Mouse (Mus musculus) heart, embryonic 15.5 days (tissue): ENCODE measurements at regions not wholly inside any gene's neighbourhood (a gene's known extent, or its start where the extent isn't known, plus 50 kb on each side); places are given as distances from the start of the nearest gene placed in this dataset.

Experiments used
- ATAC-seq: fragments of 200-750 bp; cut with Nextera tagmentation; replicated peaks from 2 replicates; pipeline ENCODE4 v1.8.0; 2017; ENCODE audit warnings: low read depth, moderate TSS enrichment; ENCODE audit not compliant: insufficient number of reproducible peaks, insufficient read depth, low FRiP score
- H3K27ac ChIP-seq: fragments of 300-500 bp; sonication (generic); 2 replicates; pipeline ENCODE4 v1.5.1; 2015; ENCODE audit warnings: mild to moderate bottlenecking, inconsistent platforms
- H3K27me3 ChIP-seq: fragments of 300-500 bp; sonication (generic); 2 replicates; pipeline ENCODE4 v1.6.1; 2015; ENCODE audit warnings: inconsistent platforms
- H3K36me3 ChIP-seq: fragments of 300-500 bp; sonication (generic); 2 replicates; pipeline ENCODE4 v1.6.1; 2015; ENCODE audit warnings: mild to moderate bottlenecking, inconsistent platforms
- H3K4me1 ChIP-seq: fragments of 300-500 bp; sonication (generic); replicated peaks from 2 replicates; pipeline ENCODE4 v1.6.1; 2015; ENCODE audit warnings: inconsistent platforms
- H3K4me2 ChIP-seq: fragments of 300-500 bp; sonication (generic); 2 replicates; pipeline ENCODE4 v1.6.1; 2015; ENCODE audit warnings: inconsistent platforms, mild to moderate bottlenecking, moderate library complexity
- H3K4me3 ChIP-seq: fragments of 300-500 bp; sonication (generic); 2 replicates; pipeline ENCODE4 v1.5.1; 2015; ENCODE audit warnings: mild to moderate bottlenecking, inconsistent platforms
- H3K9ac ChIP-seq: fragments of 300-500 bp; sonication (generic); 2 replicates; pipeline ENCODE4 v1.6.1; 2015; ENCODE audit warnings: mild to moderate bottlenecking, inconsistent platforms
- H3K9me3 ChIP-seq: fragments of 300-500 bp; sonication (generic); replicated peaks from 2 replicates; pipeline ENCODE4 v1.6.1; 2016; ENCODE audit warnings: inconsistent platforms
- WGBS: fragments of 180-500 bp; shearing (Covaris S2); methylation state at CpG from one replicate; pipeline ENCODE4 v1.1.7; 2015; ENCODE audit warnings: mixed read lengths; 5-methylcytosine and 5-hydroxymethylcytosine counted together

DNA sequence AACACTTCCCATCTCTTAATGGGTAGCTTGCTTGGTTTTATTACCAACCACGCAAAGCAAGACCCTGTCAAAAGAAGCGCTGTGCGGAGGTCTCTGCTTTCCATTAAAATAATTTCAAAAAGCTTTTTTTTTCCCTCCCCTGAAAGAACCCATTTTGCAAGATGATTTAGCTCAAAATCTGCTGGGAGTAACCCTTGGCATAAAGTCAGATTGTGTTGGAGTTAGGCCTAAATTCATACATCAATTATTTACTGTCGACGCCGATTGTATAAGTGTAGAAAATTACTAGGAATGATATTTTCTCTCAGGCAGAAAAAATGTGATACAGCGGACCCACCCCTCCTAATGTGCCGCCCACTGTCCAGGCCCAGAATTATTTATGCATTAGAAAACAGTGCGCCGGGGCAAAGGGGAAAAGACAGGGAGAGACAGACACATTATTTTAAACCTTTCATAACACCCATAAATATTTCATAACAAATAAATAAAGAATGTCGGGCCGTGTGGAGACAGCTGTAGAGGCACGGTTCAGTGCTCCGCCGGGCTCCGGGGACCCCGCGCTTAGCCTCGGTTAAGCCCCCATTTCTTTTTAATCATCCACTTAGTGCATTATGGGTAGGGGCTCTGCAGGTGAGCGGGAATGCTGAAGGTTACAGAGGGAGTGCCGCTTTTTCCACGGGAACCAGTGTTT is 251.3 kb upstream of the Irx4 start:
- H3K9me3 ChIP-seq = no peaks in the 10 kb centered on the region
- H3K27ac ChIP-seq = no peak overlapping the region
- H3K4me2 ChIP-seq = no peak overlapping the region
- H3K9ac ChIP-seq = no peak overlapping the region
- no peaks in the 10 kb centered on the region for H3K36me3 ChIP-seq
- no peaks in the 10 kb centered on the region for H3K27me3 ChIP-seq
- no peaks in the 10 kb centered on the region for H3K4me1 ChIP-seq
- 69% methylated on average over 22 of the region's 22 CpGs for WGBS
- no peak for ATAC-seq
- no peak overlapping the region for H3K4me3 ChIP-seq

DNA sequence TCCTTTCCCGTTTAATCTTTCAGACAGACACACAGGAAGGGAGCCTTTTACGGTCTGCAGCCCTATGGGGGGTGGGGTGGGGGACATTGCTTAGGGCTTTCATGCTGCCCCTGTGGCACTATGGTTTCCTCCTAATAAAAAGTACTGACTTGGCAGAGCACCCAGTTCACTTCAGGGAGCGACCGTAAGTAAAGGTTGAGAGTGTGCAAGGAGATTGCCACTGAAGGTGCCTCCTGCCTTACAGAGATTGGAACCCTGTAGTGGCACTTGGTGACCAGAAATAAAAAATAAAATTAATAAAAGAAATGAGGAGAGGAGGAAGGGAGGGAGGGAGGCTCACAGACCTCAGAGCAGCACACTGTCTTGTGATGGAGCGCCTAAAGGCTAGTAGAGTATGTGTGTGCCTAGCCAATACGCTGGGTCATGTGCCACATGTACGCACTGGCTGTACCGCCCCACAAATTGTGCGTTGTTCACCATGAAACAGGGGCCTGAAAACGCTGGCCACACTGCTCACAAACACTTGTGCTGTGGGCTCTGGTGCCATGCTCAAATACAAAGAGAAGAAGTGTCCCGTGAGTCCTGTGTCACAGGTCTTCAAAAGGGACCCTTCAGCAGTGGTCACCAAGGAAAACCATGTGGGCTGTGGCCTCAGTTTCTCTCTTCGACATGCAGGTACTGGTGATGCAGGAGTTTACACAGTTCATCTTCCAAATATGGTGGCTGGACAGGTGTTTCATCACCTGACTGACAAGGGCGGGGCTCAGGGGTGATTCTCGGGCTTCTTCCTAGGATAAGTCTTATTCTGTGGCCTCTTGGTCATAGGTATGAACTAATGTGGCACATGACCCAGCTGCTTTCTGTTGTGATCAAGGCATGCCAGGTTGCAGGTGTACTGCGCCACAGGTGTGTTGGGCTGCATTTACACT is 250.5 kb upstream of the Irx4 start:
- Histone ChIP-seq H3K4me1 (no peaks in the 10 kb centered on the region), H3K27ac (no peak overlapping the region), H3K4me2 (no peak overlapping the region), H3K36me3 (no peaks in the 10 kb centered on the region), H3K9me3 (no peaks in the 10 kb centered on the region), H3K9ac (no peak overlapping the region), H3K4me3 (no peak overlapping the region), H3K27me3 (no peaks in the 10 kb centered on the region)
- no peak for ATAC-seq
- 79% methylated on average over 15 of the region's 15 CpGs for WGBS

GRCm38 (mm10) chr13:73019181-73019580 is 241.1 kb upstream of the Irx4 start:
- no peak for ATAC-seq
- Histone ChIP-seq H3K4me3 (no peak overlapping the region), H3K27me3 (no peaks in the 10 kb centered on the region), H3K36me3 (no peaks in the 10 kb centered on the region), H3K9me3 (no peaks in the 10 kb centered on the region), H3K9ac (no peak overlapping the region), H3K4me1 (no peaks in the 10 kb centered on the region), H3K4me2 (no peak overlapping the region), H3K27ac (no peak overlapping the region)
- 88% methylated on average over 10 of the region's 10 CpGs for WGBS

GRCm38 (mm10) chr13:73031217-73031616 is 229.1 kb upstream of the Irx4 start:
- Histone ChIP-seq H3K4me3 (no peak overlapping the region), H3K9me3 (no peaks in the 10 kb centered on the region), H3K27ac (0 out of 2 replicates have a peak overlapping the region, but pooled peaks have one; percentile 14), H3K9ac (no peak overlapping the region), H3K36me3 (no peaks in the 10 kb centered on the region), H3K27me3 (no peaks in the 10 kb centered on the region), H3K4me1 (peaks cover 24% of the 10 kb centered on the region), H3K4me2 (no peak overlapping the region)
- 23% methylated on average over 3 of the region's 3 CpGs for WGBS
- ATAC-seq = peak; percentile 73

GRCm38 (mm10) chr13:73033055-73033454 is 227.2 kb upstream of the Irx4 start:
- 32% methylated on average over 3 of the region's 3 CpGs for WGBS
- H3K4me3 ChIP-seq = no peak overlapping the region
- peaks cover 24% of the 10 kb centered on the region for H3K4me1 ChIP-seq
- no peak overlapping the region for H3K4me2 ChIP-seq
- H3K9me3 ChIP-seq = no peaks in the 10 kb centered on the region
- no peaks in the 10 kb centered on the region for H3K36me3 ChIP-seq
- no peak overlapping the region for H3K27ac ChIP-seq
- H3K9ac ChIP-seq = no peak overlapping the region
- no peak for ATAC-seq
- H3K27me3 ChIP-seq = no peaks in the 10 kb centered on the region

DNA sequence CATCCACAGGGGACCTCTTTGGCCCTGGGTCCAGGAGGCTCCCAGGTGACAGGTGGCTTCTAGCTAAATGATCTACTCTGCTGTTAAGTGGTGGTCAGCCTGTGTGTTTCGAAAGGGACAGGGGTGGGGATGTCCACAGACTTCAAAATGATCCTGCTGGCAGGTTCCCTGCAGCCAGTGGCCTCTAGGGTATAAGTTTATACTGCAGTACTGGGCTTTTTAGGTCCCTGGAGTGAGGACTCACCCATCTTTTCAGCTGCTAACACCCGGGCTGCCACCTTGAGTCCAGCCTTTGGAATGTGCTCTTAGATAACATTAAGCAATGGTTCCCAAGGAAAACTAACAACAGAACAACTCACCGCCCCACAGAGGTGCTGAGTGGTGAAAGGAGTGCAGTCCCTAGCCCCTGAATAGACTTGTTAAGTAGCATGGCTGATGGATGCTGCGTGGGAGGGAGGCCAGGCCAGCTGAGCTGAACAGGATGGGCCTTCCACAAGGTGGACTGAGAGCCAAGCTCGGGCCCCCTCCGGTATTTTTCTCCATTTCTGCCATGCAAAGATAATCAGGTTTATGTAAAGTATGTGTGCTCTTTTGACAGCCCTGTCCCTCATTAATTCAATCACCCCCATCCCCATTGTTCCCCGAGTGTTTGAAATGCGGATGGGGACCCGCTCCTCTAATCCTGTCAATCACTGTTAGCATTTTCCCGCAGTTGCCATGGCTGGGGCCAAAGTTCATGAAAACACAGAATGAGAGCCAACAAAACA is 226.0 kb upstream of the Irx4 start:
- Histone ChIP-seq H3K27me3 (no peaks in the 10 kb centered on the region), H3K4me2 (no peak overlapping the region), H3K4me1 (peaks cover 24% of the 10 kb centered on the region), H3K4me3 (no peak overlapping the region), H3K36me3 (no peaks in the 10 kb centered on the region), H3K9ac (no peak overlapping the region), H3K27ac (no peak overlapping the region), H3K9me3 (no peaks in the 10 kb centered on the region)
- ATAC-seq = no peak
- 25% methylated on average over 10 of the region's 10 CpGs for WGBS

DNA sequence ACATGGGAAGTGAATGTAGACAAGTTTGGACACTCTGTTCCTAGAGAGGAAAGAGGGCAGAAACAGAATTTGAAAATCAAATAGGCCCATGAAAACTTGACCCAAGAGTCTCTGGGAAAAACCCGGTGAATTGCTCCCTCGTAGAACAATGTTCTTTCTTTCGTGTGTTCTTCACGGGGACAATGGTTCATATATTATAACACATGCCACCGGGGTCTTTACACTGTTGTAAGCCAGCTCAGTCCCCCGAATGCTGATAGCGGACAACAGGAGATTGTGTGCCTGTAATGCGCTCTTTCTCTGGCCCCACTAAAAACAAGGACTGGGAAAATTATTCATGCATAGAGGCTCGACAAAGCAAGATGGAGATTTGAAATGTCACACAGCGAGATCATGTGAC is 225.4 kb upstream of the Irx4 start:
- H3K27ac ChIP-seq = no peak overlapping the region
- no peak for ATAC-seq

DNA sequence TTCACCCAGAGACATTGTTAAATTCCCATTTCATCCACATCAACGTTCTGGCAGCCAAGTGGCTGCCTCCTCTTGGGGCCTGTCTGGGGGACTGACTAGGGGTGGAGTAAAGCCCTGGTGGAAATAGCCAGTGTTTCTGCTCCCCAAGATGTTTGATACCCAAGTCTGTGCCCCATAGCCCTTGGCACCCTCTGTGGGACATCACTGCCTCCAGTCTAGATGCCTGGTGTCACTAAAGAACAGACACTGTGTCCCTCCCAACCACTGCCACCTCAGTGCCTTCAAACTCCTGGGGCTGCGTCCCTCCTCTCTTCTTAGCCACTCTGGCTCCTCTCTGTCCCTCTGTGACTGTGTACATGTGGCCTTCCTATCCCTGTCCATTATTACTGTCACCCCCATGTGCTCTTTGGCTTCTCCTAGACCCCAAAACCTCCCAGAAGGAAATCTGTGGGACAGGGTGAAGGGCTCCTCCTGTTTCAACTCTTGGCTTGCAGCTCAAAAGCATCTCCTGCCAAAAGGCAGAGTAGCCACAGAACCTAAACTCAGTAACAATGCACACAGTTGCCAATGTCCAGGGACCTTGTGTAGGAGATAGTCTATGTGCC is 224.8 kb upstream of the Irx4 start:
- H3K4me3 ChIP-seq = no peak overlapping the region
- no peak overlapping the region for H3K27ac ChIP-seq
- no peak overlapping the region for H3K9ac ChIP-seq
- H3K9me3 ChIP-seq = no peaks in the 10 kb centered on the region
- H3K4me1 ChIP-seq = peaks cover 24% of the 10 kb centered on the region
- ATAC-seq = no peak
- WGBS = 52% methylated on average over 2 of the region's 2 CpGs
- no peaks in the 10 kb centered on the region for H3K27me3 ChIP-seq
- no peaks in the 10 kb centered on the region for H3K36me3 ChIP-seq
- H3K4me2 ChIP-seq = no peak overlapping the region

More for the DNA sequence above, 225.4 kb upstream of the Irx4 start:
- 85% methylated on average over 10 of the region's 10 CpGs for WGBS
- Histone ChIP-seq H3K27me3 (no peaks in the 10 kb centered on the region), H3K4me1 (peaks cover 24% of the 10 kb centered on the region), H3K4me2 (no peak overlapping the region), H3K9ac (no peak overlapping the region), H3K4me3 (no peak overlapping the region), H3K36me3 (no peaks in the 10 kb centered on the region), H3K9me3 (no peaks in the 10 kb centered on the region)

GRCm38 (mm10) chr13:73039731-73040130 is 220.5 kb upstream of the Irx4 start:
- Histone ChIP-seq H3K4me3 (no peak overlapping the region), H3K4me1 (peaks cover 3% of the 10 kb centered on the region; the same call in 1 of the 2 replicates), H3K27ac (no peak overlapping the region), H3K9me3 (no peaks in the 10 kb centered on the region), H3K36me3 (no peaks in the 10 kb centered on the region), H3K27me3 (no peaks in the 10 kb centered on the region), H3K9ac (no peak overlapping the region), H3K4me2 (no peak overlapping the region)
- 82% methylated on average over 5 of the region's 5 CpGs for WGBS
- no peak for ATAC-seq

DNA sequence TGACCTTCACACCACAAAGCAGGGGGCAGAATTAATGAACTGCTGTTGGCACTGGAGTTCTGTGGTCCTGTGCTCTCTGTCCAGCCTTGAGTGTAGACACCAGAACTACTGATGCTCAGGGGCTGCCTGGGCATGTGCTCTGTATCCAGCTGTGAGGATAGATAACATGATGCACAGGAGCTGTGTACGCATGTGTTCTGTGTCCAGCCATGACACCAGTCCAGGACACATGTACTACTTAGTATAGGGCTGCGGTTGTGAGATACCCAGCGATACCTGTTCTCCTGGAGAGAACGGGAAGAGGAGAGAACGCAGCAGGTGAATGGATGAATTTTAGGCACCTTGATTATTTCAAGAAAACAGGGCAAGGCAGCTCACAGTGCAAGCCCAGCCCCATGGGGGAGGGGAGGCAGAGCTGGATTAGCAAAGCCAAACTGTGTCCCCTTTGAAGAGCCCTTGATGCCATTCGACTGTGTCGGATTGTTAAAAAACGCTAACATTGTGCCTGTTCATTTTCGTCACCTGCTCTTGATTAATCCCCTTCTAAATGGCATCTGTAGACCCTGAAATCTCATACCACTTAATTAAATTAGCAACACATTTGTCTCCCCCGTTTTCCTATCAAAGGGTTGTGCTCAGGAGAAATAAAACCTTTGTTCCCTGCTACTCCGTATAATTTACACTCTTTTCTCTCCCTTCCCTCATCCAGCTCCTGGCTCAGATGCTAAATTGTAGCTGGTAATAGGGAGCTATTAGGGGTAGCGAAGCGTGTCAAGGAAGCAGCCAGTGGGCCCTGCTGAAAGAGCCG is 218.8 kb upstream of the Irx4 start:
- no peak for ATAC-seq
- no peak overlapping the region for H3K27ac ChIP-seq
- H3K9ac ChIP-seq = no peak overlapping the region
- 57% methylated on average over 14 of the region's 14 CpGs for WGBS
- H3K4me2 ChIP-seq = no peak overlapping the region
- H3K27me3 ChIP-seq = no peaks in the 10 kb centered on the region
- no peak overlapping the region for H3K4me3 ChIP-seq
- H3K36me3 ChIP-seq = no peaks in the 10 kb centered on the region
- no peaks in the 10 kb centered on the region for H3K9me3 ChIP-seq
- H3K4me1 ChIP-seq = no peaks in the 10 kb centered on the region
